Mouse (Mus musculus): ENCODE results near the gene Mc3r.

GRCm38 (mm10) chr2:172292525-172293405, 44.5 kb downstream of the Mc3r start:
- TF ChIP-seq FLI1 (IDR thresholded peaks at IDR 0.05; ENCODE audit: low read length) (no peak), GATA1 (IDR thresholded peaks at IDR 0.05; ENCODE audit: borderline replicate concordance, low read length) (no peak)
